Mouse (Mus musculus) stomach, embryonic 16.5 days (tissue): ENCODE data around the gene Tmem243. TPM values are rescaled to one million over a fixed set of nuclear protein-coding genes. Genes with fewer than 3 reads are reported as not detected.
A peak's percentile ranks its signal among the peaks of the same experiment; 100 is the strongest.

Experiments
- ATAC-seq: fragments of 200-750 bp; cut with Nextera tagmentation; 2 replicates; pipeline ENCODE4 v1.8.0; 2017; ENCODE audit warnings: moderate number of reproducible peaks, moderate TSS enrichment; ENCODE audit not compliant: insufficient read depth, low FRiP score
- H3K27ac ChIP-seq: fragments of 300-500 bp; sonication (generic); 2 replicates; pipeline ENCODE4 v1.5.1; 2014; ENCODE audit warnings: low read length
- H3K27me3 ChIP-seq: fragments of 300-500 bp; sonication (generic); 2 replicates; pipeline ENCODE4 v1.6.1; 2014; ENCODE audit warnings: low read length, control low read depth, mixed read lengths; ENCODE audit not compliant: control insufficient read depth, insufficient read depth
- H3K36me3 ChIP-seq: fragments of 300-500 bp; sonication (generic); 2 replicates; pipeline ENCODE4 v1.6.1; 2014; ENCODE audit warnings: low read length; ENCODE audit not compliant: control insufficient read depth, insufficient read depth
- H3K4me1 ChIP-seq: fragments of 300-500 bp; sonication (generic); 2 replicates; pipeline ENCODE4 v1.6.1; 2014; ENCODE audit warnings: low read length, control low read depth, mixed read lengths; ENCODE audit not compliant: control insufficient read depth, insufficient read depth
- H3K4me2 ChIP-seq: fragments of 300-500 bp; sonication (generic); 2 replicates; pipeline ENCODE4 v1.6.1; 2014; ENCODE audit warnings: low read depth, low read length, mixed read lengths
- H3K4me3 ChIP-seq: fragments of 300-500 bp; sonication (generic); replicated peaks from 2 replicates; pipeline ENCODE4 v1.5.1; 2014; ENCODE audit warnings: mild to moderate bottlenecking, low read length
- H3K9ac ChIP-seq: fragments of 300-500 bp; sonication (generic); 2 replicates; pipeline ENCODE4 v1.6.1; 2014; ENCODE audit warnings: low read length
- H3K9me3 ChIP-seq: fragments of 300-500 bp; sonication (generic); replicated peaks from 2 replicates; pipeline ENCODE4 v1.6.1; 2016; ENCODE audit warnings: low read length, control low read depth; ENCODE audit not compliant: control insufficient read depth
- WGBS: fragments of 180-500 bp; shearing (Covaris S2); extraction: QIAGEN DNeasy Blood & Tissue Kit; methylation state at CpG from one replicate; pipeline ENCODE4 v1.1.7; 2014; 5-methylcytosine and 5-hydroxymethylcytosine counted together
- polyA plus RNA-seq: library from polyadenylated mRNA; unstranded; fragments of >200 nt; fragmentation: Nextera tagmentation; extraction: Ambion mirVana; gene quantifications from 2 replicates; pipeline ENCODE4 v1.2.1, GENCODE M21; 2015

The Tmem243 gene
- polyA plus RNA-seq = 6.9 and 7.9 TPM in 2 replicates

DNA sequence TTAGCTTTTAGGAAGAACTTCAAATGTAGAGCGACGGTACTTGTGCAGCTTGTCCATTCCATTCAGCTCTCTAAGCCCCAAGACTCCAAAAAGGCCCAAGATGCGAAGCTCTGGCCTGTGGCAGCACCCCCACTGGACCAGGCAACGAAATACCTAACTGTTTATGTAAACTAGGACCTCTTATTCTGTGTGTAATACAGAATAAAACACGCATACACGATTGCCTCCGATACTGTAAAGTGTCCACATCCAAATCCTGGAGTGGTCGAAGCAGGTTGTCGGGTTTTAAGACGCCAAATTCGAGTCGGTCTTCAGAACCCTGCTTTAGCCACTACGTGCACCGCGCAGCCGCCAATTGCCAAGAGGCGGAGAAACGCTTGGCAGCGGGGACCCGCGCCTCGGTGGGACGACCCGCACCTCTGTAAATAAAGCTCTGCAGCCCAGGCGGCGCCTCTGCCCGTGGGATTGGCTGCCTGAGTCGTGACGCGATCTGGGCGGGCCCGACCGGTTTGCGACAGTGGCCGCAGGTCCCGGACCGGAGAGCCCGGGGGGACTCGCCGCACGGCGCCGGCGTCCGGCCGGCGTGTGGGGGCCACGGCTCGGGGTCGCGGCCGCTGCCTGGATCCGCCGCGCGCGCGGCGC, at the start of gene Tmem243:
Gene Tmem243 (plus strand): TSS at position 462 of the 642 bp plus-strand sequence.
- peak; percentile 94 for ATAC-seq

GRCm38 (mm10) chr5:9056020-9056660, 44.3 kb upstream of the Tmem243 start:
- no peaks in the 10 kb centered on the region for H3K4me1 ChIP-seq
- H3K27me3 ChIP-seq = no peaks in the 10 kb centered on the region
- H3K9ac ChIP-seq = no peak overlapping the region
- ATAC-seq = peak; percentile 50; the same call in 1 of the 2 replicates
- no peaks in the 10 kb centered on the region for H3K9me3 ChIP-seq
- no peak overlapping the region for H3K27ac ChIP-seq
- H3K4me3 ChIP-seq = no peak overlapping the region
- H3K36me3 ChIP-seq = no peaks in the 10 kb centered on the region
- no peak overlapping the region for H3K4me2 ChIP-seq
- WGBS = 23% methylated on average over 3 of the region's 3 CpGs

More for the DNA sequence above, at the start of gene Tmem243:
- Histone ChIP-seq H3K9ac (peak within 1 kb of the TSS; percentile 86), H3K4me2 (peak within 1 kb of the TSS; percentile 93), H3K36me3 (no peaks in the 10 kb centered on the region), H3K27me3 (no peaks in the 10 kb centered on the region), H3K4me1 (0 out of 2 replicates have a peak, but pooled peaks cover 3% of the 10 kb centered on the region), H3K27ac (no peak within 1 kb of the TSS; the same call in 1 of the 2 replicates), H3K4me3 (peak within 1 kb of the TSS; percentile 87), H3K9me3 (no peaks in the 10 kb centered on the region)
- WGBS = under 1% methylated on average over 59 of the region's 59 CpGs

- WGBS = 69% methylated on average over 5 of the region's 5 CpGs
- ATAC-seq = peak; percentile 69
- H3K9me3 ChIP-seq = no peaks in the 10 kb centered on the region
- no peak overlapping the region for H3K4me2 ChIP-seq
- H3K27me3 ChIP-seq = no peaks in the 10 kb centered on the region
- H3K36me3 ChIP-seq = no peaks in the 10 kb centered on the region
- no peak overlapping the region for H3K27ac ChIP-seq
- H3K4me3 ChIP-seq = no peak overlapping the region
- H3K4me1 ChIP-seq = no peaks in the 10 kb centered on the region
- no peak overlapping the region for H3K9ac ChIP-seq
Measured at GRCm38 (mm10) chr5:9057277-9057879, 43.1 kb upstream of the Tmem243 start.

- Histone ChIP-seq H3K27me3 (no peaks in the 10 kb centered on the region), H3K4me1 (no peaks in the 10 kb centered on the region), H3K4me3 (no peak overlapping the region), H3K36me3 (no peaks in the 10 kb centered on the region), H3K9ac (no peak overlapping the region), H3K27ac (no peak overlapping the region), H3K9me3 (no peaks in the 10 kb centered on the region), H3K4me2 (no peak overlapping the region)
- no peak for ATAC-seq
- 67% methylated on average over 6 of the region's 6 CpGs for WGBS
Measured at GRCm38 (mm10) chr5:9059303-9060023, 41.0 kb upstream of the Tmem243 start.

DNA sequence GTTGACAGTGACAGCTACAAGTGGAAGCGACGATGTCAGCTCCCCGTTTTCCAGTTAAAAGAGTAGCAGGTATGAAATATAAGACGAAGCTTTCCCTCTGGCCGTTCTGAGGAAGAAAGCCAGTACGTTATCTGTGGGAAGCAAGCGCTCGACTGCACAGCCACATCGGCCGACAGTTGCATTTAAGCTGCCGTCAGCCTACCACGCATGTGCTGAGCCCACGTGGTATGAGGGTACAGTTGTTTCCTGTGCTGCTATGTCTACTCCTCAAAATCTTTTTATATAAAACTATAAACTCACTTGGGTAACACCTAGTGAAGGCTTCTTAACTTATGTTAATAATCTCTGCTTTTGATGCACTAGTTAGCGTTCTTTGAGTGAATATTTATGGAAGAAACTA, 40.2 kb upstream of the Tmem243 start:
- Histone ChIP-seq H3K4me2 (no peak overlapping the region), H3K9me3 (no peaks in the 10 kb centered on the region), H3K36me3 (no peaks in the 10 kb centered on the region), H3K4me3 (no peak overlapping the region), H3K27ac (no peak overlapping the region), H3K9ac (no peak overlapping the region), H3K27me3 (no peaks in the 10 kb centered on the region), H3K4me1 (no peaks in the 10 kb centered on the region)
- ATAC-seq = no peak
- 88% methylated on average over 14 of the region's 14 CpGs for WGBS

DNA sequence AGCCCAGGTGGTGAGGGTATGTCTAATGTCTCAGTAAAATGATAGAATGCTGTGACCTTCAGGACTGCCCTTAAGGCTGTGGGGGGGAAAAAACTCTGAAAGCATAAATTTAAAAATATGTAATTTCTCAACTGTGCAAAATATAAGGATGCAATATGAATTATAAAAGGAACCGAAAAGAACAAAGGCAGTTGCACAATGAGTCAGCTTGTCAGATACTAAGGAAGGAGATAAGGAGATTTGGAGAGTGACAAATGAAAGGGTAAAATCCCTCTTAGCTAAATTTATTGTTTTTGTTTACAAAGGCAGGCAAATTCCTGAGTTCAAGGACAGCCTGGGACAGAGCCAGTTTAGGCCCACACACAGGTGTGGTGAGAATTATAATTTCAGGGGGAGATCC, 36.3 kb upstream of the Tmem243 start:
- Histone ChIP-seq H3K27me3 (no peaks in the 10 kb centered on the region), H3K4me2 (no peak overlapping the region), H3K27ac (no peak overlapping the region), H3K9ac (no peak overlapping the region), H3K36me3 (no peaks in the 10 kb centered on the region), H3K9me3 (no peaks in the 10 kb centered on the region), H3K4me1 (0 out of 2 replicates have a peak, but pooled peaks cover 3% of the 10 kb centered on the region), H3K4me3 (no peak overlapping the region)
- ATAC-seq = no peak
- WGBS = 71% methylated on average over 1 of the region's 1 CpGs

DNA sequence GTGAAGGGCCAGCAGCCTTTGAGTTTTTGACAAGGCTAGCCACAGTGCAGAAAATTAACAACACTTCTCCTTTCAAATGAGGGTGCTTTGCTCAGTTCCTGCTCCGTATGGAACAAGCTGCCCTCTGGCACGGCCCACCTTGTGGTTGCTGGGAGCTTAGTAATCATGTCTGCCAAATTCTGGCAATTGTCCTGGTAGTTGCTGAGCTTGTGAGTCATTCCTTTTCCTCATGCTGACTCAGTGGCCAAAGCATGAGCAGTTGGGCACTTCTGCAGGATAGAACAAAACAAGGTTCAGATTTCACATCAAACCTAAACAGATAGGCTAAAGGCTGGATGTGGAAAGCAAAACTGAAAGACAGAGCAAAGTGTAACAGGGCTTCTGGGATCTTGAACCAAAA, 31.6 kb upstream of the Tmem243 start:
- Histone ChIP-seq H3K4me3 (no peak overlapping the region), H3K9ac (no peak overlapping the region), H3K27me3 (no peaks in the 10 kb centered on the region), H3K36me3 (no peaks in the 10 kb centered on the region), H3K9me3 (no peaks in the 10 kb centered on the region), H3K4me1 (peaks cover 7% of the 10 kb centered on the region), H3K4me2 (no peak overlapping the region), H3K27ac (no peak overlapping the region)
- ATAC-seq = no peak; the same call in 1 of the 2 replicates
- WGBS = 36% methylated on average over 2 of the region's 2 CpGs

DNA sequence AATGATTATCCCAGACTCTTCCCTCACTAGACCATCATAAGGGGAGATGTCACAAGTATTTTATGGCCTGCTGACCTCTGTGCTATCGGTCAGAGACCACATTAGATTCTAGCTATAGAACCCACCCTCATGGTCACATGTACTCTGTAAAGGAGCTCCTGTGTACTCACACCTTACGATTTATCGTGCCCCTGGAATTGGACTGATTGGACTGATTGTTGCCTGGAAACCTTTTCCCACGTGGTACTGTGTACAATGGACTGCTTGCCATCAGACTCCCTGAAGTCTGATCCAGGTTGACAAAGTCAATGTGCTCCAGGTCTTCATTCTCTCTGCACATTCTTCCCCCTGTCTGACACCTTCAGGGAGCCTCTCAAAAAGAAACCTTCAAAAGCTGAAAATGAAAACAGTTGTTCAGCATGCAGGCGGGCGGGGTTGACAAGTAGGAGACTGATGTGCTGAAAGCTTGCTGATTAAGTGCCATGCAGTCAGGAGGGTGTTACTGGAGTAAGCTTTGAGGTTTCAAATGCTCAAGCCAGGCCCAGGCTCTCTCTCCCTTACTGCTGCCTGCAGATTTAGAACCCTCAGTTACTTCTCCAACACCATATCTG, 30.8 kb upstream of the Tmem243 start:
- Histone ChIP-seq H3K9ac (no peak overlapping the region), H3K27me3 (no peaks in the 10 kb centered on the region), H3K4me1 (peaks cover 7% of the 10 kb centered on the region), H3K36me3 (no peaks in the 10 kb centered on the region), H3K9me3 (no peaks in the 10 kb centered on the region), H3K4me2 (no peak overlapping the region), H3K27ac (no peak overlapping the region), H3K4me3 (no peak overlapping the region)
- 40% methylated on average over 6 of the region's 6 CpGs for WGBS
- ATAC-seq = peak; percentile 58; the same call in 1 of the 2 replicates
